Mouse (Mus musculus): Measurements from ENCODE around the gene Vdac1. TPM values are rescaled to one million over a fixed set of nuclear protein-coding genes. Genes with fewer than 3 reads are reported as not detected.

Gene Vdac1
- polyA plus RNA-seq, 1 experiment, result 251 TPM

- Histone ChIP-seq H3K27ac (ENCODE audit: insufficient read depth, low read length) (no peak overlapping the region), H3K4me1 (ENCODE audit: control insufficient read depth, insufficient read depth, low read length) (no peaks in the 10 kb centered on the region; the same call in 1 of the 2 replicates), H3K4me3 (ENCODE audit: insufficient read depth, low read length) (no peak overlapping the region)
- TF ChIP-seq POLR2A (IDR thresholded peaks at IDR 0.05; ENCODE audit: low read depth, low read length), result no peak
- TF ChIP-seq CTCF (IDR thresholded peaks at IDR 0.05; ENCODE audit: borderline replicate concordance, insufficient read depth, low read length), result no peak
These were observed 27.0 kb upstream of the Vdac1 start for GRCm38 (mm10) chr11:52333616-52334015.

GRCm38 (mm10) chr11:52335263-52335662 lies 25.4 kb upstream of the Vdac1 start:
- H3K4me3 ChIP-seq (ENCODE audit: insufficient read depth, low read length), result no peak overlapping the region
- H3K4me1 ChIP-seq (ENCODE audit: control insufficient read depth, insufficient read depth, low read length), result no peaks in the 10 kb centered on the region; the same call in 1 of the 2 replicates
- H3K27ac ChIP-seq (ENCODE audit: insufficient read depth, low read length), result no peak overlapping the region
- TF ChIP-seq CTCF (IDR thresholded peaks at IDR 0.05; ENCODE audit: borderline replicate concordance, insufficient read depth, low read length), result no peak
- no peak for TF ChIP-seq POLR2A (IDR thresholded peaks at IDR 0.05; ENCODE audit: low read depth, low read length)

DNA sequence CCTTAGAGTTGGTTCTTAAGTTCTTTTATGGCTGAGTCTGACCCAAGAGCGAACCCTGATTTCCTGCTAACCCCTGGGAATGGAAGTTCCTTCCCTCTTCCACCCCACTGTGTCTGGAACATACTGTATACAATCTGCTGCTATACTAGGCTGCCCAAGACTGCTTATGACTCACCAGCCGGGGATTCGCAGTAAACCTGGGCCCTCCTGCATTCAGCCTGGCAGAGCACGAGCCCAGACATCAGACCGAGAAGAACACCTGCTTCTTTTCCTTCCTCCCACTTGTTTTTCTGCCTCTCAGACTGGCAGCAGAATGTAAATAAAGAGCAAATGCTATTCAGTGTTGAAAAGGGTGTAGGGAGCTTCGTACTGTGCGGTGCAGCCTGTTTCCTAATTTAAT lies 24.7 kb upstream of the Vdac1 start:
- Histone ChIP-seq H3K4me3 (ENCODE audit: insufficient read depth, low read length) (no peak overlapping the region), H3K27ac (ENCODE audit: insufficient read depth, low read length) (no peak overlapping the region), H3K4me1 (ENCODE audit: control insufficient read depth, insufficient read depth, low read length) (peaks cover 2% of the 10 kb centered on the region; the same call in 1 of the 2 replicates)
- TF ChIP-seq CTCF (IDR thresholded peaks at IDR 0.05; ENCODE audit: borderline replicate concordance, insufficient read depth, low read length) (no peak), POLR2A (IDR thresholded peaks at IDR 0.05; ENCODE audit: low read depth, low read length) (no peak)

DNA sequence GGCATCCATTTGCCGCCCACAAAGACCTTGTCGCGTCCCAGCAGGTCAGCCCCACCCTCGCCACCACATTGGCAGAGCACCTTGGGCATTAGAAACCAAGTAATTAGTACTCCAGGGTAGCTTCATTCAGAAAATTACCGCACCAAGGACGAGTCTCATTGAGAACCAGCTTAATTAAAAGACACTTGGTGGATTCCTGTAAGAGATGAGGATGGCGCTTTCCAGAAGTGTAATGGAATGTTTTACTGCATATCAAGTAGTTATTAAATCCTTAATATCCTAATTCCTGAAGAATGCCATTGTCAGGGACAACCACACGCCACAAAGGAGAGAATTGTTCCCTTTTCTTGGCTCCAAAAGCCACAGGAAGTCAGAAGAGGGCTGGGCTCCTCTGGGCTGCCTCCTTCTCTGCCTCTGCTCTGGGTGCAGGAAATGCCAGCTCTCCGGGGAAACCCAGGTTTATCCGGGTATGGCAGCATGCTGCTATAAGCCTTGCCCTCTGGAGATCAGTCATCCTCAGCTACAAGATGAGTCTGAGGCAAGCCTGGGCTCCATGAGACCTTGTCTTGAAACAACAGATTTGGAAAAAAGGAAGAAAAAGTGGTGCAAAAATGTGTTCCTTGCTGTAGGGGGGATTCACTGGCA lies 22.9 kb upstream of the Vdac1 start:
- no peak overlapping the region for H3K27ac ChIP-seq (ENCODE audit: insufficient read depth, low read length)
- H3K4me1 ChIP-seq (ENCODE audit: control insufficient read depth, insufficient read depth, low read length), result peaks cover 5% of the 10 kb centered on the region; the same call in 1 of the 2 replicates
- H3K4me3 ChIP-seq (ENCODE audit: insufficient read depth, low read length), result no peak overlapping the region
- TF ChIP-seq POLR2A (IDR thresholded peaks at IDR 0.05; ENCODE audit: low read depth, low read length) (no peak), CTCF (IDR thresholded peaks at IDR 0.05; ENCODE audit: borderline replicate concordance, insufficient read depth, low read length) (no peak)

DNA sequence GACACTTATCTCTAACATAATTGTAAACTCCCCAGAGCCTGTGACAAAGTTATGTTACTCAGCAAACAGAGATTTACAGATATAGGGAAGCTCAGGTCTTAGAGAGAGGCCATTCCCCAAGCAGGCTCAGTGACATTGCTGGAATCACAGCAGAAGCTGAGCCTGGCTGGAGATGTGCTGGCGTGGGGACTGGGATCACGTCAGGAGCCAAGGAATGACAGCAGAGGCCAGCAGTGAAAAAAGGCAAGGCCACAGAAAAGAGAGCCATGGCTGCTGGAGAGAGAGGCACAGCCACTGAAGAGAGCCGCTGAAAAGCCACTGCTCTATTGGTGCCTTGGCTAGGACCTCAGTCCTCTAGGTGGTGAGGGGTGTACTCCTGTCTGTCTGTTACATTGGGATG lies 22.3 kb upstream of the Vdac1 start:
- no peak for TF ChIP-seq CTCF (IDR thresholded peaks at IDR 0.05; ENCODE audit: borderline replicate concordance, insufficient read depth, low read length)
- TF ChIP-seq POLR2A (IDR thresholded peaks at IDR 0.05; ENCODE audit: low read depth, low read length), result no peak
- H3K27ac ChIP-seq (ENCODE audit: insufficient read depth, low read length), result no peak overlapping the region
- peaks cover 5% of the 10 kb centered on the region; the same call in 1 of the 2 replicates for H3K4me1 ChIP-seq (ENCODE audit: control insufficient read depth, insufficient read depth, low read length)
- no peak overlapping the region for H3K4me3 ChIP-seq (ENCODE audit: insufficient read depth, low read length)

GRCm38 (mm10) chr11:52339098-52339497 lies 21.6 kb upstream of the Vdac1 start:
- no peak overlapping the region for H3K4me3 ChIP-seq (ENCODE audit: insufficient read depth, low read length)
- peaks cover 5% of the 10 kb centered on the region; the same call in 1 of the 2 replicates for H3K4me1 ChIP-seq (ENCODE audit: control insufficient read depth, insufficient read depth, low read length)
- no peak for TF ChIP-seq CTCF (IDR thresholded peaks at IDR 0.05; ENCODE audit: borderline replicate concordance, insufficient read depth, low read length)
- no peak for TF ChIP-seq POLR2A (IDR thresholded peaks at IDR 0.05; ENCODE audit: low read depth, low read length)
- no peak overlapping the region for H3K27ac ChIP-seq (ENCODE audit: insufficient read depth, low read length)

- H3K4me3 ChIP-seq (ENCODE audit: insufficient read depth, low read length), result no peak overlapping the region
- TF ChIP-seq CTCF (IDR thresholded peaks at IDR 0.05; ENCODE audit: borderline replicate concordance, insufficient read depth, low read length), result no peak
- no peak for TF ChIP-seq POLR2A (IDR thresholded peaks at IDR 0.05; ENCODE audit: low read depth, low read length)
- no peak overlapping the region for H3K27ac ChIP-seq (ENCODE audit: insufficient read depth, low read length)
- peaks cover 5% of the 10 kb centered on the region; the same call in 1 of the 2 replicates for H3K4me1 ChIP-seq (ENCODE audit: control insufficient read depth, insufficient read depth, low read length)
These were observed 21.1 kb upstream of the Vdac1 start for GRCm38 (mm10) chr11:52339512-52339911.

GRCm38 (mm10) chr11:52340123-52340864 lies 20.4 kb upstream of the Vdac1 start:
- H3K27ac ChIP-seq (ENCODE audit: insufficient read depth, low read length), result no peak overlapping the region
- H3K4me1 ChIP-seq (ENCODE audit: control insufficient read depth, insufficient read depth, low read length), result peaks cover 5% of the 10 kb centered on the region; the same call in 1 of the 2 replicates
- no peak overlapping the region for H3K4me3 ChIP-seq (ENCODE audit: insufficient read depth, low read length)
- no peak for TF ChIP-seq POLR2A (IDR thresholded peaks at IDR 0.05; ENCODE audit: low read depth, low read length)
- TF ChIP-seq CTCF (IDR thresholded peaks at IDR 0.05; ENCODE audit: borderline replicate concordance, insufficient read depth, low read length), result no peak

DNA sequence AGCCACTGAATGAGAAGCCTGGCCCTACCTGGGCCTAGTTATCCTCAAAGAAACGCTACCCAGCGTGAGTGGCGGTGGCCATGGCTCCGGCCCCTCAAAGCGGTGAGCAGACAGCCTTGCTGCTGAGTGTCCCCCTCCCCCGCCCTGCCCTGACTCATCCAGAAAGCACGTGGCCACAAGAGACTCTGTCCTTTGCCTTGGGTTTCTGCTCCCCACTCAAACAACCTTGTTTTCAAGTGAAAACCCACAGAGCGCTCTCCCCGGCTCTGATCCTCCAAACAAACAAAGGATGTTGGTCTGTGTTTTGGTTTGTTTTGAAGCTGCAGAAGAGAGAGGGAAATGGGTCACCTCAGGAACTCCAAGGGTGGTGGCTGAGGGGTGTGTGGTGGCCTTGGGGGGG lies 19.7 kb upstream of the Vdac1 start:
- no peak overlapping the region for H3K27ac ChIP-seq (ENCODE audit: insufficient read depth, low read length)
- TF ChIP-seq POLR2A (IDR thresholded peaks at IDR 0.05; ENCODE audit: low read depth, low read length), result no peak

GRCm38 (mm10) chr11:52341476-52341875 lies 19.2 kb upstream of the Vdac1 start:
- Histone ChIP-seq H3K4me3 (ENCODE audit: insufficient read depth, low read length) (no peak overlapping the region), H3K27ac (ENCODE audit: insufficient read depth, low read length) (no peak overlapping the region), H3K4me1 (ENCODE audit: control insufficient read depth, insufficient read depth, low read length) (peaks cover 5% of the 10 kb centered on the region; the same call in 1 of the 2 replicates)
- TF ChIP-seq CTCF (IDR thresholded peaks at IDR 0.05; ENCODE audit: borderline replicate concordance, insufficient read depth, low read length), result no peak
- no peak for TF ChIP-seq POLR2A (IDR thresholded peaks at IDR 0.05; ENCODE audit: low read depth, low read length)

More for the DNA sequence above, 19.7 kb upstream of the Vdac1 start:
- peaks cover 5% of the 10 kb centered on the region; the same call in 1 of the 2 replicates for H3K4me1 ChIP-seq (ENCODE audit: control insufficient read depth, insufficient read depth, low read length)
- no peak overlapping the region for H3K4me3 ChIP-seq (ENCODE audit: insufficient read depth, low read length)

Data from embryonic fibroblast, embryonic 13.5 days (primary cell).